Mouse (Mus musculus) ES-Bruce4 (cell line): ENCODE measurements around the gene Tpk1.

Experiments used
- CTCF ChIP-seq: IDR thresholded peaks from one replicate; pipeline ENCODE4 v1.8.1; 2011; ENCODE audit warnings: low read depth, low read length
- EP300 ChIP-seq: IDR thresholded peaks from 2 replicates; pipeline ENCODE4 v1.6.1; 2011; ENCODE audit warnings: low read depth, low read length; ENCODE audit not compliant: insufficient read depth
- POLR2A ChIP-seq: IDR thresholded peaks from one replicate; pipeline ENCODE4 v1.8.1; 2011; ENCODE audit warnings: low read length; ENCODE audit not compliant: insufficient read depth

GRCm38 (mm10) chr6:43533323-43533722 lies 132.8 kb downstream of the Tpk1 start:
- TF ChIP-seq CTCF (no peak), POLR2A (no peak), EP300 (no peak)
